Mouse (Mus musculus) limb, embryonic 14.5 days (tissue): Measurements from ENCODE around the gene Sez6. TPM values are rescaled to one million over a fixed set of nuclear protein-coding genes. Genes with fewer than 3 reads are reported as not detected.
A peak's percentile ranks its signal among the peaks of the same experiment; 100 is the strongest.

Source experiments
- ATAC-seq: fragments of 200-750 bp; cut with Nextera tagmentation; 2 replicates; pipeline ENCODE4 v1.8.0; 2017; ENCODE audit warnings: low read depth, moderate number of reproducible peaks, moderate TSS enrichment; ENCODE audit not compliant: low FRiP score
- DNase-seq: peaks from one replicate; pipeline ENCODE4 v3.0.0-alpha.2; 2015; ENCODE audit warnings: low spot score
- H3K27ac ChIP-seq: fragments of 300-500 bp; sonication (generic); replicated peaks from 2 replicates; pipeline ENCODE4 v1.5.1; 2014; ENCODE audit warnings: low read depth, mild to moderate bottlenecking, low read length, moderate library complexity, mixed read lengths
- H3K27me3 ChIP-seq: fragments of 300-500 bp; sonication (generic); 2 replicates; pipeline ENCODE4 v1.6.1; 2014; ENCODE audit warnings: low read length, mixed read lengths; ENCODE audit not compliant: control insufficient read depth, insufficient read depth
- H3K36me3 ChIP-seq: fragments of 300-500 bp; sonication (generic); 2 replicates; pipeline ENCODE4 v1.6.1; 2014; ENCODE audit warnings: mild to moderate bottlenecking, low read length, moderate library complexity, mixed read lengths; ENCODE audit not compliant: control insufficient read depth, insufficient read depth
- H3K4me1 ChIP-seq: fragments of 300-500 bp; sonication (generic); 2 replicates; pipeline ENCODE4 v1.6.1; 2014; ENCODE audit warnings: antibody characterized with exemption, low read length, mixed read lengths; ENCODE audit not compliant: control insufficient read depth, insufficient read depth
- H3K4me2 ChIP-seq: fragments of 300-500 bp; sonication (generic); replicated peaks from 2 replicates; pipeline ENCODE4 v1.6.1; 2014; ENCODE audit warnings: low read depth, mild to moderate bottlenecking, low read length, moderate library complexity; ENCODE audit not compliant: severe bottlenecking
- H3K4me3 ChIP-seq: fragments of 300-500 bp; sonication (generic); replicated peaks from 2 replicates; pipeline ENCODE4 v1.5.1; 2014; ENCODE audit warnings: low read length
- H3K9ac ChIP-seq: fragments of 300-500 bp; sonication (generic); 2 replicates; pipeline ENCODE4 v1.6.1; 2014; ENCODE audit warnings: mild to moderate bottlenecking, low read depth, low read length, moderate library complexity; ENCODE audit not compliant: severe bottlenecking
- H3K9me3 ChIP-seq: fragments of 300-500 bp; sonication (generic); 2 replicates; pipeline ENCODE4 v1.6.1; 2016; ENCODE audit warnings: low read length; ENCODE audit not compliant: control insufficient read depth
- POLR2A ChIP-seq: fragments of 200-500 bp; IDR thresholded peaks from 2 replicates; pipeline ENCODE4 v1.8.0; 2012; ENCODE audit warnings: inconsistent platforms, mild to moderate bottlenecking, moderate library complexity, borderline replicate concordance; ENCODE audit not compliant: insufficient read depth, insufficient read length; ENCODE audit errors: extremely low read depth
- WGBS: fragments of 180-500 bp; shearing (Covaris S2); extraction: QIAGEN DNeasy Blood & Tissue Kit; methylation state at CpG from one replicate; pipeline ENCODE4 v1.1.7; 2014; 5-methylcytosine and 5-hydroxymethylcytosine counted together
- polyA plus RNA-seq, 2 experiments: library from polyadenylated mRNA; depleted of rRNA in 1 of 2; stranded (reverse) in 1 of 2; unstranded in 1 of 2; fragments of >200 nt; fragmentation: Nextera tagmentation in 1 of 2; extraction: Ambion mirVana in 1 of 2; gene quantifications; 2 replicates each; pipeline versions ENCODE4 v1.2.1 to v1.2.3; 2012 to 2014

Sez6 gene
- polyA plus RNA-seq, 2 experiments, result 1.2 to 1.4 TPM

DNA sequence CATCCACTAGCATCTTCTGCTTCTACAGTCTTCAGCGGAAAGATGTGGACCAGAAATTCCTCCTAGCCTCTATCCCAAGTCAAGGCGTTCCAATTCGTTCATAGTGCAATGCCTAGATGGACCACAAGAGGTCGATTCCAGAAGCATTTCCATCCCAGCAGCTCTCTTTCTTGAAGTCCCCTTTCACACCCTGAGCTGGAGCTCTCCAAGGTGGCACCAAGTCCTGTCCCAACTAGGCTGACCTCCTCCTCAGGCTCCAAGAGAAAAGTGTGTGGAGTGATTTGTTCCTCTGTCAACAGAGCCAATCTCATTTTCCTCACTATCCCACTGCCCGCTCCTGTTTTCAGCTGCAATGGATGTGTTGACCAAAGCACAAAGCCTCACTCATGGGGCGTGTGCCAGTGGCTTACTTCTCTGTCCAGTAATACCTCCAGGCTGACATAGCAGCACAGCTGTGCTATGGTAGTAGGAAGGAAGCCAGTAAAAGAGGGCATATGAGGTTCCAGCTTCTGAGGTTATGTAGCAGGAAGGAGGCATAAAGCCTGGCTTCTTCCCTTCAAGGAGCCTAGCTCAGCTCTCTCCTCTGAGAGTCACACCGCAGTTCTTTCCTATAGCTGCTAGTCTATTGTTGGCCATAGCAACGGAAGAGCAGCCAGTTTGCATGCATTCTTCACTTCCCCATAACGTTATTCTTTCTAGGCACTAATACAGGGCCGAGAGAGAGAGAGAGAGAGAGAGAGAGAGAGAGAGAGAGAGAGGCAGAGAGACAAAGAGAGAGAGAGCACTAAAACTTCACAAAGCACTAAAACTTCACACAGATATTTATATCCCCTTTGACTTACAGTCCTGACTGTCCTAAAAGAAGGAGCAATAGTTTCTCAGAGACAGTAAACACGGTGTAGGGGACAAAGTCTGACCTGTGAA lies 49.9 kb downstream of the Sez6 start:
- H3K4me2 ChIP-seq, result peak overlapping the region; percentile 56; the same call in 1 of the 2 replicates

GRCm38 (mm10) chr11:77981609-77982440 lies 51.2 kb downstream of the Sez6 start:
- Histone ChIP-seq H3K4me3 (peak overlapping the region; percentile 99), H3K9me3 (no peaks in the 10 kb centered on the region), H3K27ac (peak overlapping the region; percentile 89), H3K4me1 (peaks cover 10% of the 10 kb centered on the region; the same call in 1 of the 2 replicates), H3K4me2 (peak overlapping the region; percentile 56), H3K36me3 (peaks cover 12% of the 10 kb centered on the region), H3K9ac (peak overlapping the region; percentile 51), H3K27me3 (no peaks in the 10 kb centered on the region)
- peak; percentile 100 for DNase-seq
- WGBS, result 1% methylated on average over 29 of the region's 29 CpGs
- ATAC-seq, result peak; percentile 87
- peak; percentile 73; the same call in 1 of the 2 replicates for TF ChIP-seq POLR2A

More for the DNA sequence above, 49.9 kb downstream of the Sez6 start:
- Histone ChIP-seq H3K4me3 (no peak overlapping the region), H3K9ac (no peak overlapping the region), H3K36me3 (no peaks in the 10 kb centered on the region), H3K27me3 (no peaks in the 10 kb centered on the region), H3K9me3 (no peaks in the 10 kb centered on the region), H3K4me1 (peaks cover 4% of the 10 kb centered on the region; the same call in 1 of the 2 replicates), H3K27ac (no peak overlapping the region)
- 38% methylated on average over 11 of the region's 11 CpGs for WGBS
- DNase-seq (peak; percentile 77), ATAC-seq (no peak)
- no peak for TF ChIP-seq POLR2A

DNA sequence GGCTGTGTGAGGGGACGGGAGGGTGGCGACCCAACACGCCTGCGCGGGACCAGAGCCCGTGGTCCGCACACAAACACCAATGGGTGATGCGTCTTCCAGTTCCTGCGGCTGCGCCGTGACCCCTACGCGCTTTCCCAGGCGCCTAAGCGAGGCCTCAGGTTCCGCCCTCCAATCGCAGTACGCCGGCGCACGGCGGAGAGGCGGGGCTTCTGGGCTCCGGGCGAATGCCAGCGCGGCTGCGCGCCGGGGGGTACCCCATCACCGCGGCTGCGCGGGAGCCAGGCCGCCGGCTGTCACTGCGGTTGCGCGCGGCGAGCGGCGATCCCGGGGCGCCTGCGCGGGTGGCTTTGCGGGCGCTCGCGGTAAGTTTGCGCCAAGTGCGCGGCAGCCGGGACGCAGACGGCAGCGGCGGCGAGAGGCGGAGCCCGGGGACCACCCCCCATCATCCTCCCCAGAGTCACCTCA lies 51.9 kb downstream of the Sez6 start, which contains the start of gene Phf12:
Gene Phf12 (plus strand): TSS at position 314 of the 465 bp plus-strand sequence.
- Histone ChIP-seq H3K27me3 (no peaks in the 10 kb centered on the region), H3K36me3 (peaks cover 18% of the 10 kb centered on the region), H3K4me1 (peaks cover 10% of the 10 kb centered on the region; the same call in 1 of the 2 replicates), H3K27ac (peak within 1 kb of the TSS; percentile 89), H3K4me2 (peak within 1 kb of the TSS; percentile 73), H3K9me3 (no peaks in the 10 kb centered on the region), H3K4me3 (peak within 1 kb of the TSS; percentile 99), H3K9ac (peak within 1 kb of the TSS; percentile 89)
- ATAC-seq (peak; percentile 90), DNase-seq (peak; percentile 99)
- 0 out of 2 replicates have a peak, but pooled peaks have one; percentile 17 for TF ChIP-seq POLR2A
- under 1% methylated on average over 32 of the region's 62 CpGs for WGBS

GRCm38 (mm10) chr11:77983191-77983936 lies 52.8 kb downstream of the Sez6 start:
- ATAC-seq (no peak), DNase-seq (peak; percentile 20)
- H3K4me2 ChIP-seq, result peak overlapping the region; percentile 73
- TF ChIP-seq POLR2A, result no peak
- no peaks in the 10 kb centered on the region for H3K9me3 ChIP-seq
- H3K36me3 ChIP-seq, result peaks cover 27% of the 10 kb centered on the region
- H3K4me1 ChIP-seq, result peaks cover 10% of the 10 kb centered on the region; the same call in 1 of the 2 replicates
- H3K27ac ChIP-seq, result peak overlapping the region; percentile 89
- H3K4me3 ChIP-seq, result peak overlapping the region; percentile 99
- peak overlapping the region; percentile 89 for H3K9ac ChIP-seq
- WGBS, result 0% methylated on average over 26 of the region's 32 CpGs
- no peaks in the 10 kb centered on the region for H3K27me3 ChIP-seq
